Mouse (Mus musculus) embryonic facial prominence, embryonic 11.5 days (tissue): ENCODE data around the gene Ptpn13. TPM values are rescaled to one million over a fixed set of nuclear protein-coding genes. Genes with fewer than 3 reads are reported as not detected.
A peak's percentile ranks its signal among the peaks of the same experiment; 100 is the strongest.

ENCODE experiments used
- ATAC-seq: fragments of 200-750 bp; cut with Nextera tagmentation; replicated peaks from 2 replicates; pipeline ENCODE4 v1.8.0; 2017; ENCODE audit warnings: low read depth; ENCODE audit not compliant: insufficient number of reproducible peaks, low FRiP score, low TSS enrichment
- DNase-seq: peaks from one replicate; pipeline ENCODE4 v3.0.0-alpha.2; 2015; ENCODE audit warnings: low spot score
- H3K27ac ChIP-seq: fragments of 300-500 bp; sonication (generic); replicated peaks from 2 replicates; pipeline ENCODE4 v1.5.1; 2014; ENCODE audit warnings: mild to moderate bottlenecking, low read depth, low read length, control low read depth
- H3K27me3 ChIP-seq: fragments of 300-500 bp; sonication (generic); 2 replicates; pipeline ENCODE4 v1.6.1; 2014; ENCODE audit warnings: mild to moderate bottlenecking, low read length, moderate library complexity, mixed read lengths; ENCODE audit not compliant: control insufficient read depth, insufficient read depth
- H3K36me3 ChIP-seq: fragments of 300-500 bp; sonication (generic); replicated peaks from 2 replicates; pipeline ENCODE4 v1.6.1; 2014; ENCODE audit warnings: low read depth, mild to moderate bottlenecking, low read length, moderate library complexity, mixed read lengths; ENCODE audit not compliant: control insufficient read depth, insufficient read depth
- H3K4me1 ChIP-seq: fragments of 300-500 bp; sonication (generic); 2 replicates; pipeline ENCODE4 v1.6.1; 2014; ENCODE audit warnings: low read length, mixed read lengths; ENCODE audit not compliant: control insufficient read depth, insufficient read depth
- H3K4me2 ChIP-seq: fragments of 300-500 bp; sonication (generic); 2 replicates; pipeline ENCODE4 v1.6.1; 2014; ENCODE audit warnings: low read depth, mild to moderate bottlenecking, control low read depth, low read length, moderate library complexity
- H3K4me3 ChIP-seq: fragments of 300-500 bp; sonication (generic); 2 replicates; pipeline ENCODE4 v1.5.1; 2014; ENCODE audit warnings: low read depth, low read length, control low read depth
- H3K9ac ChIP-seq: fragments of 300-500 bp; sonication (generic); replicated peaks from 2 replicates; pipeline ENCODE4 v1.6.1; 2014; ENCODE audit warnings: mild to moderate bottlenecking, control low read depth, low read length
- H3K9me3 ChIP-seq: fragments of 300-500 bp; sonication (generic); replicated peaks from 2 replicates; pipeline ENCODE4 v1.6.1; 2016; ENCODE audit warnings: mild to moderate bottlenecking, low read length, inconsistent platforms, mixed read lengths; ENCODE audit not compliant: control insufficient read depth
- WGBS: fragments of 180-500 bp; shearing (Covaris S2); extraction: QIAGEN DNeasy Blood & Tissue Kit; methylation state at CpG from one replicate; pipeline ENCODE4 v1.1.7; 2014; 5-methylcytosine and 5-hydroxymethylcytosine counted together
- polyA plus RNA-seq: library from polyadenylated mRNA; unstranded; fragments of >200 nt; fragmentation: Nextera tagmentation; extraction: Ambion mirVana; gene quantifications from 2 replicates; pipeline ENCODE4 v1.2.1, GENCODE M21; 2014

Ptpn13 gene
- polyA plus RNA-seq, 1 experiment from 2014 or later, result 15.3 TPM

GRCm38 (mm10) chr5:103595394-103596226 lies 170.6 kb downstream of the Ptpn13 start:
- H3K4me3 ChIP-seq, result no peak overlapping the region
- no peak overlapping the region for H3K27ac ChIP-seq
- H3K27me3 ChIP-seq, result no peaks in the 10 kb centered on the region
- H3K9me3 ChIP-seq, result no peaks in the 10 kb centered on the region
- WGBS, result 84% methylated on average over 13 of the region's 13 CpGs
- no peak for ATAC-seq
- H3K4me1 ChIP-seq, result no peaks in the 10 kb centered on the region
- no peaks in the 10 kb centered on the region for H3K36me3 ChIP-seq
- DNase-seq, result no peak
- no peak overlapping the region for H3K4me2 ChIP-seq
- H3K9ac ChIP-seq, result no peak overlapping the region

GRCm38 (mm10) chr5:103596467-103597146 lies 171.6 kb downstream of the Ptpn13 start:
- 76% methylated on average over 14 of the region's 14 CpGs for WGBS
- no peak overlapping the region for H3K4me3 ChIP-seq
- no peak overlapping the region for H3K4me2 ChIP-seq
- H3K36me3 ChIP-seq, result no peaks in the 10 kb centered on the region
- ATAC-seq (peak; percentile 74), DNase-seq (peak; percentile 57)
- no peaks in the 10 kb centered on the region for H3K4me1 ChIP-seq
- no peak overlapping the region for H3K27ac ChIP-seq
- H3K27me3 ChIP-seq, result no peaks in the 10 kb centered on the region
- no peak overlapping the region for H3K9ac ChIP-seq
- no peaks in the 10 kb centered on the region for H3K9me3 ChIP-seq

GRCm38 (mm10) chr5:103597604-103598003 lies 172.6 kb downstream of the Ptpn13 start:
- no peaks in the 10 kb centered on the region for H3K36me3 ChIP-seq

GRCm38 (mm10) chr5:103598264-103598663 lies 173.3 kb downstream of the Ptpn13 start:
- H3K4me2 ChIP-seq, result no peak overlapping the region
- WGBS, result 90% methylated on average over 9 of the region's 9 CpGs
- H3K27me3 ChIP-seq, result no peaks in the 10 kb centered on the region
- no peaks in the 10 kb centered on the region for H3K36me3 ChIP-seq
- DNase-seq (no peak), ATAC-seq (no peak)
- H3K9ac ChIP-seq, result no peak overlapping the region
- no peak overlapping the region for H3K27ac ChIP-seq
- no peaks in the 10 kb centered on the region for H3K9me3 ChIP-seq
- H3K4me3 ChIP-seq, result no peak overlapping the region
- no peaks in the 10 kb centered on the region for H3K4me1 ChIP-seq

More at GRCm38 (mm10) chr5:103597604-103598003, 172.6 kb downstream of the Ptpn13 start:
- DNase-seq, result no peak
- H3K27ac ChIP-seq, result no peak overlapping the region
- ATAC-seq, result no peak
- no peak overlapping the region for H3K4me2 ChIP-seq
- H3K27me3 ChIP-seq, result no peaks in the 10 kb centered on the region
- no peak overlapping the region for H3K4me3 ChIP-seq
- WGBS, result 82% methylated on average over 6 of the region's 6 CpGs
- no peaks in the 10 kb centered on the region for H3K4me1 ChIP-seq
- H3K9ac ChIP-seq, result no peak overlapping the region
- no peaks in the 10 kb centered on the region for H3K9me3 ChIP-seq

GRCm38 (mm10) chr5:103598881-103599280 lies 173.9 kb downstream of the Ptpn13 start:
- Histone ChIP-seq H3K4me1 (no peaks in the 10 kb centered on the region), H3K9me3 (no peaks in the 10 kb centered on the region), H3K9ac (no peak overlapping the region), H3K4me2 (no peak overlapping the region), H3K36me3 (no peaks in the 10 kb centered on the region), H3K27me3 (no peaks in the 10 kb centered on the region), H3K4me3 (no peak overlapping the region), H3K27ac (no peak overlapping the region)
- WGBS, result 75% methylated on average over 5 of the region's 5 CpGs
- DNase-seq, result no peak
- no peak for ATAC-seq

- DNase-seq (no peak), ATAC-seq (no peak)
- H3K27ac ChIP-seq, result no peak overlapping the region
- no peaks in the 10 kb centered on the region for H3K36me3 ChIP-seq
- no peaks in the 10 kb centered on the region for H3K9me3 ChIP-seq
- WGBS, result 52% methylated on average over 11 of the region's 11 CpGs
- no peaks in the 10 kb centered on the region for H3K4me1 ChIP-seq
- no peaks in the 10 kb centered on the region for H3K27me3 ChIP-seq
- H3K4me2 ChIP-seq, result no peak overlapping the region
- no peak overlapping the region for H3K9ac ChIP-seq
- no peak overlapping the region for H3K4me3 ChIP-seq
These were observed 178.3 kb downstream of the Ptpn13 start for GRCm38 (mm10) chr5:103603115-103603893.

- 74% methylated on average over 7 of the region's 7 CpGs for WGBS
- H3K36me3 ChIP-seq, result no peaks in the 10 kb centered on the region
- no peak overlapping the region for H3K4me3 ChIP-seq
- no peak overlapping the region for H3K27ac ChIP-seq
- H3K27me3 ChIP-seq, result no peaks in the 10 kb centered on the region
- no peak overlapping the region for H3K4me2 ChIP-seq
- H3K9me3 ChIP-seq, result no peaks in the 10 kb centered on the region
- DNase-seq (no peak), ATAC-seq (no peak)
- no peak overlapping the region for H3K9ac ChIP-seq
- no peaks in the 10 kb centered on the region for H3K4me1 ChIP-seq
These were observed 180.7 kb downstream of the Ptpn13 start for GRCm38 (mm10) chr5:103605707-103606106.
